8 mouse cellular contexts compared by ENCODE assay signal in the genomic region with DNA sequence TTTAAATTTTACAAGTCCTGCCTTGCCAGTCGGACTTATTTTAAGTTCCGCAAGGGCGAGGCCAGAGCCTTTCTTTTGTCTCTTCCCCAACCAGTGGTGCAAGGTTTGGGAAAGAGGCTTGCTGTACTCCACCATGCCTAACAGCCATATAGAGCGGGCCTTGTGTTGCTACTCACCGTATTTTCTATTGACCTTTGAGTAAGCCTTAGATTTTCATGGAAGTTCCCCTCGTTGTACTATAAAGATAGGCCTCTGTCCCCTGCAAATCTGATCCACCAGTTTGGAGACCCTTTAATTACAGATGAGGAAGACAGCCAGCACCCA. TPM values are rescaled to one million over a fixed set of nuclear protein-coding genes. Genes with fewer than 3 reads are reported as not detected.
DNase-seq lines count a peak whose midpoint lies in the region; ATAC-seq and TF ChIP-seq lines count a peak whose summit lies in the region.

No protein-coding gene starts in this region.

- ATAC-seq in heart, embryonic 16.5 days (replicated peaks; ENCODE audit: extremely low read depth, insufficient read depth, low FRiP score) = no peak
- no peak for ATAC-seq in midbrain, embryonic 11.5 days (ENCODE audit: low FRiP score)

- DNase-seq in layer of hippocampus, adult 2 months (ENCODE audit: low spot score in 2 of 2) = no peak
- no peak for DNase-seq in layer of hippocampus, adult 8-10 months (ENCODE audit: low spot score in 2 of 2)
- DNase-seq in cerebellum, postnatal 36 days = peak; percentile 20 to 47
- DNase-seq in kidney, postnatal 4 days = peak; percentile 40 to 62
- DNase-seq in midbrain, embryonic 11.5 days (ENCODE audit: low spot score, missing footprints) = peak; percentile 95
- peak; percentile 42 for DNase-seq in testis, postnatal 14 days (ENCODE audit: low spot score)
- no peak for DNase-seq in left cerebral cortex, postnatal 14 days (ENCODE audit: low spot score in 2 of 2)

- H3K9me3 ChIP-seq in heart, embryonic 16.5 days (replicated peaks; ENCODE audit: control insufficient read depth, low read length) = no peaks in the 10 kb centered on the region
- no peaks in the 10 kb centered on the region for H3K9me3 ChIP-seq in midbrain, embryonic 11.5 days (ENCODE audit: control insufficient read depth, low read length)

- WGBS in heart, embryonic 16.5 days = 10% methylated on average over 6 of the region's 6 CpGs
- WGBS in midbrain, embryonic 11.5 days = 5% methylated on average over 6 of the region's 6 CpGs

- H3K9ac ChIP-seq in heart, embryonic 16.5 days (ENCODE audit: low read length) = peak overlapping the region; percentile 89
- H3K9ac ChIP-seq in midbrain, embryonic 11.5 days (ENCODE audit: low read length) = peak overlapping the region; percentile 100

- intact Hi-C loops in left cerebral cortex, postnatal 14 days (cut with DNase I) = no loop called here

- peaks cover 7% of the 10 kb centered on the region; the same call in 1 of the 2 replicates for H3K36me3 ChIP-seq in heart, embryonic 16.5 days (ENCODE audit: control insufficient read depth, insufficient read depth)
- peaks cover 7% of the 10 kb centered on the region; the same call in 1 of the 2 replicates for H3K36me3 ChIP-seq in midbrain, embryonic 11.5 days (ENCODE audit: control insufficient read depth, insufficient read depth, low read length)

- peaks cover 12% of the 10 kb centered on the region for H3K4me1 ChIP-seq in heart, embryonic 16.5 days (ENCODE audit: control insufficient read depth, insufficient read depth, low read length)
- peaks cover 15% of the 10 kb centered on the region for H3K4me1 ChIP-seq in midbrain, embryonic 11.5 days (ENCODE audit: control insufficient read depth, insufficient read depth, low read length)

- H3K4me2 ChIP-seq in heart, embryonic 16.5 days (ENCODE audit: low read depth, low read length) = peak overlapping the region; percentile 77
- H3K4me2 ChIP-seq in midbrain, embryonic 11.5 days = peak overlapping the region; percentile 54

- TF ChIP-seq CTCF in layer of hippocampus, adult 2 months (conservative IDR thresholded peaks at IDR 0.05) = no peak

- no peaks in the 10 kb centered on the region for H3K27me3 ChIP-seq in heart, embryonic 16.5 days (ENCODE audit: control insufficient read depth, insufficient read depth, low read length)
- H3K27me3 ChIP-seq in midbrain, embryonic 11.5 days (ENCODE audit: control insufficient read depth, insufficient read depth, low read length) = no peaks in the 10 kb centered on the region

- peak overlapping the region; percentile 100 for H3K27ac ChIP-seq in layer of hippocampus, adult 2 months
- peak overlapping the region; percentile 98 for H3K27ac ChIP-seq in heart, embryonic 16.5 days (ENCODE audit: low read length)
- H3K27ac ChIP-seq in midbrain, embryonic 11.5 days (ENCODE audit: low read depth, low read length) = peak overlapping the region; percentile 96

- H3K4me3 ChIP-seq in layer of hippocampus, adult 2 months = peak overlapping the region; percentile 97
- H3K4me3 ChIP-seq in heart, embryonic 16.5 days (ENCODE audit: low read length) = peak overlapping the region; percentile 100
- H3K4me3 ChIP-seq in midbrain, embryonic 11.5 days (ENCODE audit: low read depth, low read length) = peak overlapping the region; percentile 93

RNA-seq across cellular contexts. Expression of gene Hnrnpu, which starts 0.7 kb away (rescaled TPM):
- total RNA-seq in layer of hippocampus, adult 2 months (2021) = 100 to 1,000 TPM; 431 to 439 TPM
- total RNA-seq in layer of hippocampus, adult 8-10 months (2022) = 100 to 1,000 TPM; 391 to 465 (median 433) TPM
- polyA plus RNA-seq in heart, embryonic 16.5 days (2015; fragmentation: Nextera tagmentation; extraction: Ambion mirVana) = 192 and 219 TPM in 2 replicates
- 899 and 946 TPM in 2 replicates for polyA plus RNA-seq in midbrain, embryonic 11.5 days (2014; fragmentation: Nextera tagmentation; extraction: Ambion mirVana)
- 100 to 1,000 TPM; 400 to 403 TPM for total RNA-seq in left cerebral cortex, postnatal 14 days (2021)

RNA-seq across cellular contexts. Expression of gene Cox20, which starts 19.4 kb away (rescaled TPM):
- total RNA-seq in layer of hippocampus, adult 2 months (2021) = 10 to 100 TPM; 33.2 to 38.4 TPM
- total RNA-seq in layer of hippocampus, adult 8-10 months (2022) = 10 to 100 TPM; 28.6 to 37.8 (median 30.5) TPM
- polyA plus RNA-seq in heart, embryonic 16.5 days (2015; fragmentation: Nextera tagmentation; extraction: Ambion mirVana) = 268 and 273 TPM in 2 replicates
- polyA plus RNA-seq in midbrain, embryonic 11.5 days (2014; fragmentation: Nextera tagmentation; extraction: Ambion mirVana) = 123 and 126 TPM in 2 replicates
- total RNA-seq in left cerebral cortex, postnatal 14 days (2021) = 10 to 100 TPM; 29.4 to 29.6 TPM

Comparison
In these comparisons a context has a peak if more than half of its experiments do, and no peak if none do; other contexts are left out.
1. DNase-seq: peak in cerebellum, postnatal 36 days (2 of 2), kidney, postnatal 4 days (2 of 2), midbrain, embryonic 11.5 days (single experiment) and testis, postnatal 14 days (single experiment); none in layer of hippocampus, adult 2 months (0 of 2), layer of hippocampus, adult 8-10 months (0 of 2) and left cerebral cortex, postnatal 14 days (0 of 2).
2. Peak in every context shown above with its lines, with median percentiles within 50 percentile points of each other: H3K27ac ChIP-seq and H3K4me3 ChIP-seq.